Mouse (Mus musculus) kidney, adult 18-20 months (tissue): Measurements from ENCODE around the gene Gnai2.

Experiments used
- DNase-seq: peaks from one replicate; pipeline ENCODE4 v3.0.0; 2021

Gene Gnai2

GRCm38 (mm10) chr9:107657144-107657543 lies 22.0 kb upstream of the Gnai2 start:
- no peak for DNase-seq

- no peak for DNase-seq
Observed at GRCm38 (mm10) chr9:107654585-107654984, 19.4 kb upstream of the Gnai2 start.

DNA sequence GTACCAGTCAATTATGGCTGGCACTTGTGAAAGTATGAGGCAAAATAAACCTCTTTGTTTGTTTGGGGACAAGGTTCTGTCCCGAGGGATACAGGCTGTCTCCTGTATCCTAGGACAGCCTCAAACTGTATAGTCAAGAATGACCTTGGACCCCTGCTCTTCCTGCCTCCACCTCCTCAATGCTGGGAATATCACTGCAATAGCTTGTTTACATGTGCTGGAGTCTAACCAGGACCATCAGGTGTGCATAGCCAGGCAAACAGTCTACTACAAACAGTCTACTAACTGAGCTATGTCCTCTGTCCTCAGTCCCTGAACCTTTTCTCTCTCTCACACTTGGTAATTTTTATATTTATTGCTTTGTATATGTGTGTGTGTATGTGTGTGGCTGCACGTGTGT lies 18.3 kb upstream of the Gnai2 start:
- DNase-seq, result no peak

- DNase-seq, result no peak
Observed at GRCm38 (mm10) chr9:107650708-107651481, 15.7 kb upstream of the Gnai2 start.

- DNase-seq, result peak; percentile 2
Observed at GRCm38 (mm10) chr9:107650225-107650624, 15.1 kb upstream of the Gnai2 start.

DNA sequence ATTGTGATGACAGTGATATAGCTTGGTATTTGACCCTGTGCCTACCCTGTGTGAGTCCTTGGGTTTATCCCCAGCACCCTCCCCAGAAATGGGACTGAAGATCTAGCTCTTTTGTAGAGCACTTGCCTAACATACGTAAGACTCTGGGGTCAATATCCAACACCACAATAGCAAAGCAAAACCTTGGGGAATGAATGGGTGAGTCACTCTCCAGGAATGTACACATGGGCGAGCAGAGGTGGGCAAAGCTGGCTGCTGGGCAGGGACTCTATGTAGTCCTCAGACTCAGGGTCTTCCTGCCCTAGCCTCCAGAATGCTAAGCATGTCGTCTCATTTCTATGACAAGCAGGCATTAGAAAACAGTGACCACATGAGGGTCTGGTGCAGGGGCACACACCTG lies 13.6 kb upstream of the Gnai2 start:
- no peak for DNase-seq

DNA sequence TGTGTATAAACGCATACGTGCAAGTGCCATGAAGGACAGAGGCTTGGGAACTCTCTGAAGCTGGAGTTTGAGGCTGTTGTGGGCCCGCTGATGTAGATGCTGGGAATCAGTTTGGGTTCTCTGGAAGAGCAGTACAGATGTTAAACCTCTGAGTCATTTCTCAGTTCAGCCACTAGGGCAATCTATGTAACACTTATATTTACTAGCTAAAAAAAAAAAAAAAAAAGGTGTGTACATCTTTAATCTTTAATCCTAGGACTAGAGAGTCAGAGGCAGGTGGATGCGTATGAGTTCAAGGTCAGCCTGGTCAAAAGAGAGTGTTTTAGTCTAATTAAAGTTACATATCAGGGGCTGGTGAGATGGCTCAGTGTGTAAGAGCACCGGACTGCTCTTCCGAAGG lies 11.8 kb upstream of the Gnai2 start:
- DNase-seq, result no peak

DNA sequence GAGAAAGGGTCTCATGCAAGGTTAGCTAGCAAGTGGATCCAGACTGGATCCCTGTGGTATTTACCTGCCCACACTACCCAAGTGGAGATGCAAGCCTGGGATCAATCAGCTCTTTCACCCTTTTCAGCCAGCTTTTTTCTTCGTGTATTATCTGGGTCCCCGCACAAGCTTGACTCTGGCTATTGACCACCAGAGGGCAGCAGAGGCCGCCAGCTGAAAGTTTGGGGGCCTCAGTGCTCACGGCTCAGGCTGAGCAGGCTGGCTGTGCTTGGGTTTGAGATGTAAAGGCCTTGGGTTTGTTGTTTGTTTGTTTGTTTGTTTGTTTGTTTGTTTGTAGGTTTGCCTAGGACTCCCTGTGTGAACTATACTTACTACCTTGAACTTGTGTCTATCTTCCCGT lies 10.4 kb upstream of the Gnai2 start:
- DNase-seq, result peak; percentile 83

- peak; percentile 56 for DNase-seq
Observed at GRCm38 (mm10) chr9:107645153-107645510, 10.0 kb upstream of the Gnai2 start.

DNA sequence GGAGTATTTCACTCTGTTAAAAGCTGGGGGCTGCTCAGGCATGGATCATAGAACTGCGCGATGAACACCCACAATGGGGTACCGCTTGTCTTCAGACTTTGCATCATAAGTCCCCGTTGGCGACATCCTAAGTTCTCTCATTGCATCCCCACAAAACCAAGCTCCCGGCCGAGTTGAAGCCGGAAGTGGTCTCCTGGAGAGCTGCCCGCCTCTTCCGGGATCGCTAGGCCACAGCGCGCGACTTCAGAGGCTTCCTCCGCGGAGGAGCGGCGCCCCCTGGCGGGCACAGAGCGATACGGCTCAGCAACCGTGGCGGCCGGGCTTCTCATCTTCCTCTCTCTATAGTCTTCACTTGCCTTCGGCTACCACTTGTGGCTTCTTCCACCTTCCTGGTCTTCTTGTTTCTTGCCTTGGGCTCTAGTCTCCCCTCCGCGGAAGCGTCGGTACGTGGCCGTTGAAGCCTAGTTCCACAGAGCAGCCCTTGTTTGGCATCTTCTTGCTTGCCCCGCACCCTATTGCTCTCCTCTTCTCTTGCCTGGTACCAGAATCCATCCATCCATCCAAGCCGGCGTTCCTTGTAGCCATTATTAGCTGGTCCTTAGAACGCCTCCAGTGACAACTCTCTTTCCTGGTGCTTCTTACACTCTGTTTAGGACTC lies 9.5 kb upstream of the Gnai2 start:
- DNase-seq, result peak; percentile 93

- DNase-seq, result peak; percentile 2
Observed at GRCm38 (mm10) chr9:107643544-107644214, 8.5 kb upstream of the Gnai2 start.

- DNase-seq, result no peak
Observed at GRCm38 (mm10) chr9:107641666-107642065, 6.5 kb upstream of the Gnai2 start.

GRCm38 (mm10) chr9:107640257-107640772 lies 5.1 kb upstream of the Gnai2 start:
- peak; percentile 9 for DNase-seq

DNA sequence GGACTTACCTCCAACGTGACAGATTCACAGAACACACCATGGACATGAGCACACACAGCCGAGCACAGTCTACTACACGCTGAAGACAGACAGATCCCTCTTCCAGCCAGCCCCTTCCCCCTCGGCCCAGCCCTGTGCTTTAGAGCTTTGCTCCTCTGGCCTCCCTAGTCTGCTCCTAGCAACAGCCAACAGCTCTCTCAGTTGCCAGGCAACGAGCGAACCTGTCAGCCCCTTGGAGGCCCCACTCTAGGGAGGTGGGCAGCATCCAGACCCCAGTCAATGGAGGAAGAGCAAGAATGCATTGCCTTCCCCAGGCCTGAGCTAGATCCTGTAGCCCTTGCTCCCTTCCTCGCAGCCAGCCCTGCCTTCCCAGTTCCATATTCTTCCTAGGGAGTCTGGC lies 1.9 kb upstream of the Gnai2 start:
- DNase-seq, result no peak

- no peak for DNase-seq
Observed at GRCm38 (mm10) chr9:107634406-107635278, 525 bp downstream of the Gnai2 start.

DNA sequence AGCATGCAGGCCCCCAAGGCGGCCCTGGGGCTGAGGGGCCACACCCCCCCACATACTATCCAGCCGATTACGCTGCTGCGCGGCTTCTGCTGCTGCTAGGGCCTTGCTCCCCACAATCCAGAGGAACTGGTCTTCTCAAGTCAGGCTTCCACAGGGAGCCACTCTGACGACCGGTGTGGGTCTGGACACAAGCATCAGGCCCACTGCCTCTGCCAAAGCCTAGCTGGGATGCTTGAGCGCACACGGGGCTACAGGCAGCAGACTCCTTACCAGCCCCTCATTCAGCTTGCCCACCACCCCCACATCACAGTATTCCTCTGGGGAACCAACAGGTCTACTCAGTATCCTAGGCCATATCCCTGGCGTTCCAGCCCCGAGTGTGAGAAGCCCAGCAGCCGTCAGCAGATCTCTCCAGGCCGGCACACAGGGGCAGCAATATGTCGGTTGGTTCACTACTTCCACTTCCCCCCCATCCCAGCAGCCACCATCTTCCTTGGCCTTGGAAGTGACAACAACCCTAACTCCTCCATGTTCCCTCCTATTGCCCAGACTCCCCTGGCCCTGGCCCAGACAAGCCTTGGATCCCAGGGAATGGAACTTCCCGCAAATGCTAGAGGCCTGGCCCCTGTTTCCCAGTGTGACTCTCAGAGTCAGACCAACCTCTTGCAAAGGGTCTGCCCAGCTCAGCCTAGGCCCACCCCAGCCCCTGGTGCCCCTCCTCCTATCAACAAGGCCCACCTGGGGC lies 1.3 kb downstream of the Gnai2 start:
- DNase-seq, result peak; percentile 50

GRCm38 (mm10) chr9:107633091-107633660 lies 2.0 kb downstream of the Gnai2 start:
- peak; percentile 80 for DNase-seq

DNA sequence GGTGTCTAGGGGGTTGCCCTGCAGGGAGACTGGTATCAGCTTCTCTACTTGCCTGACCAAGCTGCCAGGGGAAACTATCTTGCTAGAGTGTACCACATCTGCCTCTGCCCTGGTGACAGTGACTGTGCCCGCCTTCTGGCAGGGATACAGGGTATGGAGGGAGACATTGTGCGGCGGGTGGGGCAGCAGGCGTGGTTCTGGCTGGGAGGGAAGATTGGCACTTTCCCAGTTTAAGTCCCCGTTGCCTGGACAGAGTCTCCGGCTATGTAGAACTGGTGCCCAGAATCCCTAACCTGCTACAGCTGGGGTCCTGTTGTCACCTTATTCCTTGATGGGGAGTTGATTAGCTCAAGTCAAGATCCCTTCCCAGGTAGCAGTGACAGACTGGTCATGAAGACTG lies 2.7 kb downstream of the Gnai2 start:
- DNase-seq, result peak; percentile 51

GRCm38 (mm10) chr9:107631861-107632260 lies 3.3 kb downstream of the Gnai2 start:
- DNase-seq, result no peak

DNA sequence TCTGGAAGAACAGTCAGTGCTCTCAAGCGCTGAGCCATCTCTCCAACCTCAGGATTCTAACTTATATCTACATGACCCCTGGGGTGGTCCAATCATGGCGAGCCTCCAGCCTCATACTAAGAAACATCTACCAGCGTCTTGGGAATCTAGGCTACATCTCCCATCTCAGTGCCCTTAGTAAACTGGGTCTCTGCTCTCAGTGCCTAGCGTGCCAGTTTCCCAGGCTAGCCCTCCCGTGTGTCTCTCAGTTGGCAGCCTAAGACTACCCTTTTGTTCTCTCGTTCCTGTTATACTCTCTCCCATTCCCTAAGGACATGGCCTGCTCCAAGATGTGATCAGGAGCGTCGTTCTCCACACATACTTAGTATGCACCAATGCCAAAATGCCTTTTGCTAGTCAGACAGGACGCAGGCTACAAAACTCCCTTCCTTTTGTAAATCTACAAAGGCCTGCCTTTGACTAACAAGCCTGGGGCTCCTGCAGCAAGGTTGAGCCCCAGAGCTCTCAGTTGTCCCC lies 3.8 kb downstream of the Gnai2 start:
- peak; percentile 1 for DNase-seq

DNA sequence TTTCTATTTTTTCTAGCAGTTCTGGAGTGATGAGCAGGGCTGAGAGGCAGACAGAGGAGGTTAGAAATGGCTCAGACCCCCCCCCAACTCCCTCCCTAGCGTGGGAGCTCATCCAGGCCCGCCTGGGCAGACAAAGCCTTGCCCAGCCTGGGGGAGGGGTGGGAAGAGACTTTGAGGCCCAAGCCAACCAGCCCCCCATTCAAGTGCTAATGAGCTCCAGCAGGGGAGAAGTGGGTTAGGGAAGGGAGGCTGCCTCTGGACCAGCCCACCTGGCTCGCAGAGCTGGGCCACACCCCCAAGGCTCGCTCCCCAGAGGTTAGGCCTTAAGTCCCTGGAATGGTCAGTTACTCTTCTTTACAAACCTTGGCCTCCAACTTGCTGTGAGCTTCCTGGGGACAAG lies 4.6 kb downstream of the Gnai2 start:
- peak; percentile 6 for DNase-seq
